Mouse (Mus musculus) gastrocnemius, postnatal 25 days (tissue): Measurements from ENCODE around the gene Dbt. TPM values are rescaled to one million over a fixed set of nuclear protein-coding genes. Genes with fewer than 3 reads are reported as not detected.
A peak's percentile ranks its signal among the peaks of the same experiment; 100 is the strongest.
"Not testable (repeated sequence)": the region's sequence is repeated elsewhere in the genome, so short reads cannot be mapped to it uniquely, and the experiment has no call there.

Experiments used
- DNase-seq: peaks from one replicate; pipeline ENCODE4 v3.0.0; 2022
- total RNA-seq, 2 experiments: library from RNA; stranded (reverse); gene quantifications; 1 replicate in 1 of 2; 2 replicates in 1 of 2; pipeline ENCODE4 v1.2.3; 2021

Dbt gene
- total RNA-seq, 2 experiments from 2014 or later: 26.3 to 31.2 TPM

GRCm38 (mm10) chr3:116542070-116542469 lies 29.2 kb downstream of the Dbt start:
- DNase-seq: no peak

- DNase-seq: no peak
These were observed 29.7 kb downstream of the Dbt start for GRCm38 (mm10) chr3:116542532-116542931.

GRCm38 (mm10) chr3:116547430-116547829 lies 34.6 kb downstream of the Dbt start:
- DNase-seq: no peak

GRCm38 (mm10) chr3:116551362-116551761 lies 38.5 kb downstream of the Dbt start:
- no peak for DNase-seq

- DNase-seq: not testable (repeated sequence)
These were observed 48.4 kb downstream of the Dbt start for GRCm38 (mm10) chr3:116561315-116561714.

- peak; percentile 7 for DNase-seq
These were observed 49.7 kb downstream of the Dbt start, which contains the start of gene Lrrc39 for GRCm38 (mm10) chr3:116562408-116563094. Gene Lrrc39 (plus strand): TSS chr3:116562973.

- no peak for DNase-seq
These were observed 50.2 kb downstream of the Dbt start for GRCm38 (mm10) chr3:116563095-116563492.

GRCm38 (mm10) chr3:116570628-116571027 lies 57.8 kb downstream of the Dbt start:
- DNase-seq: no peak

GRCm38 (mm10) chr3:116577286-116577685 lies 64.4 kb downstream of the Dbt start:
- DNase-seq: no peak

GRCm38 (mm10) chr3:116582201-116582600 lies 69.3 kb downstream of the Dbt start:
- DNase-seq: no peak

- DNase-seq: no peak
These were observed 81.3 kb downstream of the Dbt start for GRCm38 (mm10) chr3:116594076-116594727.

- peak; percentile 96 for DNase-seq
These were observed 82.1 kb downstream of the Dbt start, which contains the start of gene Sass6 for GRCm38 (mm10) chr3:116594728-116595602. Gene Sass6 (plus strand): TSS chr3:116594982.

- DNase-seq: no peak
These were observed 82.7 kb downstream of the Dbt start for GRCm38 (mm10) chr3:116595603-116595991.

Other genes with a start within 250 kb of the Dbt start
- 10 to 100 TPM; 20.8 to 30.2 TPM for gene Cdc14a, start 89.0 kb upstream of the Dbt start, total RNA-seq
- 10 to 100 TPM; 21.2 to 22.7 TPM for gene Rtca, start 4.9 kb upstream of the Dbt start, total RNA-seq
- gene Lrrc39, start 49.9 kb downstream of the Dbt start, total RNA-seq: 10 to 100 TPM; 42.6 to 54.3 TPM
- gene Sass6, start 81.9 kb downstream of the Dbt start, total RNA-seq: 1 to 10 TPM; 1.5 to 3.6 TPM
- gene Trmt13, start 101.5 kb downstream of the Dbt start, total RNA-seq: 1 to 10 TPM; 4.8 to 5.5 TPM
- 10 to 100 TPM; 11.6 to 12.1 TPM for gene Mfsd14a, start 149.6 kb downstream of the Dbt start, total RNA-seq
- not detected for gene Gm43191, start 168.2 kb downstream of the Dbt start, total RNA-seq
- gene Slc35a3, start 199.8 kb downstream of the Dbt start, total RNA-seq: 1 to 10 TPM; 6.9 to 7.0 TPM